Mouse (Mus musculus): ENCODE measurements around the gene Tbkbp1. TPM values are rescaled to one million over a fixed set of nuclear protein-coding genes. Genes with fewer than 3 reads are reported as not detected.

Tbkbp1 gene
- total and polyA plus RNA-seq, 3 experiments = 0.05 to 0.29 TPM; not detected in 1

GRCm38 (mm10) chr11:97145951-97146350, 5.3 kb downstream of the Tbkbp1 start:
- no peak for TF ChIP-seq GATA2 (IDR thresholded peaks at IDR 0.05; ENCODE audit: borderline replicate concordance, low read depth, low read length)
- TF ChIP-seq TAL1 (conservative IDR thresholded peaks at IDR 0.05; ENCODE audit: low read depth, low read length) = no peak
- Histone ChIP-seq H3K36me3 (replicated peaks) (no peaks in the 10 kb centered on the region), H3K4me1 (ENCODE audit: insufficient read depth, low read depth, low read length) (peaks cover 52% of the 10 kb centered on the region), H3K27me3 (ENCODE audit: insufficient read depth, low read length) (peaks cover 95% of the 10 kb centered on the region), H3K9me3 (replicated peaks) (0 out of 2 replicates have a peak, but pooled peaks cover 6% of the 10 kb centered on the region), H3K4me3 (ENCODE audit: low read depth, low read length) (no peak overlapping the region)
- DNase-seq (ENCODE audit: low spot score) (no peak), ATAC-seq (ENCODE audit: extremely low read depth, insufficient number of reproducible peaks, low FRiP score, poor library complexity, severe bottlenecking) (no peak)

GRCm38 (mm10) chr11:97145320-97145719, 6.0 kb downstream of the Tbkbp1 start:
- no peaks in the 10 kb centered on the region for H3K9me3 ChIP-seq (replicated peaks)
- H3K4me1 ChIP-seq (ENCODE audit: insufficient read depth, low read depth, low read length) = peaks cover 46% of the 10 kb centered on the region
- no peak overlapping the region for H3K4me3 ChIP-seq (ENCODE audit: low read depth, low read length)
- no peak for DNase-seq (ENCODE audit: low spot score)
- peaks cover 95% of the 10 kb centered on the region for H3K27me3 ChIP-seq (ENCODE audit: insufficient read depth, low read length)
- no peak for ATAC-seq (ENCODE audit: extremely low read depth, insufficient number of reproducible peaks, low FRiP score, poor library complexity, severe bottlenecking)
- no peak for TF ChIP-seq GATA1 (IDR thresholded peaks at IDR 0.05; ENCODE audit: borderline replicate concordance, low read length)
- no peak for TF ChIP-seq CTCF (IDR thresholded peaks at IDR 0.05; ENCODE audit: low read depth, low read length)
- TF ChIP-seq POLR2AphosphoS5 (IDR thresholded peaks at IDR 0.05; ENCODE audit: insufficient replicate concordance, low read depth, low read length) = no peak
- TF ChIP-seq GATA2 (IDR thresholded peaks at IDR 0.05; ENCODE audit: borderline replicate concordance, low read depth, low read length) = no peak
- no peak for TF ChIP-seq TAL1 (conservative IDR thresholded peaks at IDR 0.05; ENCODE audit: low read depth, low read length)
- H3K36me3 ChIP-seq (replicated peaks) = no peaks in the 10 kb centered on the region

- Histone ChIP-seq H3K9me3 (replicated peaks) (no peaks in the 10 kb centered on the region), H3K27me3 (ENCODE audit: insufficient read depth, low read length) (peaks cover 92% of the 10 kb centered on the region), H3K36me3 (replicated peaks) (no peaks in the 10 kb centered on the region), H3K4me1 (ENCODE audit: insufficient read depth, low read depth, low read length) (peaks cover 38% of the 10 kb centered on the region), H3K4me3 (ENCODE audit: low read depth, low read length) (no peak overlapping the region)
- ATAC-seq (ENCODE audit: extremely low read depth, insufficient number of reproducible peaks, low FRiP score, poor library complexity, severe bottlenecking) = no peak
- DNase-seq (ENCODE audit: low spot score) = no peak
- TF ChIP-seq POLR2AphosphoS5 (IDR thresholded peaks at IDR 0.05; ENCODE audit: insufficient replicate concordance, low read depth, low read length) = no peak
- no peak for TF ChIP-seq GATA2 (IDR thresholded peaks at IDR 0.05; ENCODE audit: borderline replicate concordance, low read depth, low read length)
- no peak for TF ChIP-seq GATA1 (IDR thresholded peaks at IDR 0.05; ENCODE audit: borderline replicate concordance, low read length)
- no peak for TF ChIP-seq CTCF (IDR thresholded peaks at IDR 0.05; ENCODE audit: low read depth, low read length)
- no peak for TF ChIP-seq TAL1 (conservative IDR thresholded peaks at IDR 0.05; ENCODE audit: low read depth, low read length)
These were observed 7.9 kb downstream of the Tbkbp1 start for GRCm38 (mm10) chr11:97143196-97143900.

GRCm38 (mm10) chr11:97142159-97142608, 9.1 kb downstream of the Tbkbp1 start:
- TF ChIP-seq GATA1 (IDR thresholded peaks at IDR 0.05; ENCODE audit: borderline replicate concordance, low read length) = no peak
- TF ChIP-seq TAL1 (conservative IDR thresholded peaks at IDR 0.05; ENCODE audit: low read depth, low read length) = no peak
- no peak for TF ChIP-seq GATA2 (IDR thresholded peaks at IDR 0.05; ENCODE audit: borderline replicate concordance, low read depth, low read length)
- no peak for TF ChIP-seq CTCF (IDR thresholded peaks at IDR 0.05; ENCODE audit: low read depth, low read length)
- TF ChIP-seq POLR2AphosphoS5 (IDR thresholded peaks at IDR 0.05; ENCODE audit: insufficient replicate concordance, low read depth, low read length) = no peak
- Histone ChIP-seq H3K36me3 (replicated peaks) (no peaks in the 10 kb centered on the region), H3K4me3 (ENCODE audit: low read depth, low read length) (no peak overlapping the region; the same call in 1 of the 2 replicates), H3K4me1 (ENCODE audit: insufficient read depth, low read depth, low read length) (peaks cover 46% of the 10 kb centered on the region), H3K9me3 (replicated peaks) (no peaks in the 10 kb centered on the region), H3K27me3 (ENCODE audit: insufficient read depth, low read length) (peaks cover 92% of the 10 kb centered on the region)
- no peak for DNase-seq (ENCODE audit: low spot score)
- ATAC-seq (ENCODE audit: extremely low read depth, insufficient number of reproducible peaks, low FRiP score, poor library complexity, severe bottlenecking) = no peak

- peaks cover 94% of the 10 kb centered on the region for H3K27me3 ChIP-seq (ENCODE audit: insufficient read depth, low read length)
- ATAC-seq (ENCODE audit: extremely low read depth, insufficient number of reproducible peaks, low FRiP score, poor library complexity, severe bottlenecking) = no peak
- DNase-seq (ENCODE audit: low spot score) = no peak
- H3K9me3 ChIP-seq (replicated peaks) = no peaks in the 10 kb centered on the region
- peaks cover 42% of the 10 kb centered on the region for H3K4me1 ChIP-seq (ENCODE audit: insufficient read depth, low read depth, low read length)
- no peak for TF ChIP-seq TAL1 (conservative IDR thresholded peaks at IDR 0.05; ENCODE audit: low read depth, low read length)
- TF ChIP-seq CTCF (IDR thresholded peaks at IDR 0.05; ENCODE audit: low read depth, low read length) = no peak
- TF ChIP-seq GATA1 (IDR thresholded peaks at IDR 0.05; ENCODE audit: borderline replicate concordance, low read length) = no peak
- no peak for TF ChIP-seq GATA2 (IDR thresholded peaks at IDR 0.05; ENCODE audit: borderline replicate concordance, low read depth, low read length)
- TF ChIP-seq POLR2AphosphoS5 (IDR thresholded peaks at IDR 0.05; ENCODE audit: insufficient replicate concordance, low read depth, low read length) = no peak
- no peak overlapping the region for H3K4me3 ChIP-seq (ENCODE audit: low read depth, low read length)
- no peaks in the 10 kb centered on the region for H3K36me3 ChIP-seq (replicated peaks)
These were observed 10.5 kb downstream of the Tbkbp1 start for GRCm38 (mm10) chr11:97140811-97141210.

GRCm38 (mm10) chr11:97139256-97139655, 12.0 kb downstream of the Tbkbp1 start:
- Histone ChIP-seq H3K4me1 (ENCODE audit: insufficient read depth, low read depth, low read length) (peaks cover 37% of the 10 kb centered on the region), H3K4me3 (ENCODE audit: low read depth, low read length) (no peak overlapping the region), H3K9me3 (replicated peaks) (no peaks in the 10 kb centered on the region), H3K27me3 (ENCODE audit: insufficient read depth, low read length) (peaks cover 92% of the 10 kb centered on the region), H3K36me3 (replicated peaks) (no peaks in the 10 kb centered on the region)
- ATAC-seq (ENCODE audit: extremely low read depth, insufficient number of reproducible peaks, low FRiP score, poor library complexity, severe bottlenecking) = no peak
- TF ChIP-seq POLR2AphosphoS5 (IDR thresholded peaks at IDR 0.05; ENCODE audit: insufficient replicate concordance, low read depth, low read length) = no peak
- TF ChIP-seq GATA2 (IDR thresholded peaks at IDR 0.05; ENCODE audit: borderline replicate concordance, low read depth, low read length) = no peak
- TF ChIP-seq GATA1 (IDR thresholded peaks at IDR 0.05; ENCODE audit: borderline replicate concordance, low read length) = no peak
- no peak for TF ChIP-seq TAL1 (conservative IDR thresholded peaks at IDR 0.05; ENCODE audit: low read depth, low read length)
- no peak for TF ChIP-seq CTCF (IDR thresholded peaks at IDR 0.05; ENCODE audit: low read depth, low read length)
- DNase-seq (ENCODE audit: low spot score) = no peak

All from G1E (cell line).